Mouse (Mus musculus) testis, adult 2 months (tissue): ENCODE results near the gene Rnf115. TPM values are rescaled to one million over a fixed set of nuclear protein-coding genes. Genes with fewer than 3 reads are reported as not detected.

Experiments
- H3K27ac ChIP-seq: fragments of 200-500 bp; 2 replicates; pipeline ENCODE4 v1.5.1; 2012; ENCODE audit warnings: low read depth, low read length; ENCODE audit not compliant: control insufficient read depth, insufficient read depth
- H3K27me3 ChIP-seq: fragments of 200-500 bp; 2 replicates; pipeline ENCODE4 v1.6.1; 2012; ENCODE audit warnings: mild to moderate bottlenecking, low read length, moderate library complexity; ENCODE audit not compliant: control insufficient read depth, insufficient read depth
- H3K36me3 ChIP-seq: fragments of 200-500 bp; 2 replicates; pipeline ENCODE4 v1.6.1; 2012; ENCODE audit warnings: mild to moderate bottlenecking, low read length; ENCODE audit not compliant: control insufficient read depth, insufficient read depth
- H3K4me1 ChIP-seq: fragments of 200-500 bp; 2 replicates; pipeline ENCODE4 v1.6.1; 2012; ENCODE audit warnings: low read length; ENCODE audit not compliant: control insufficient read depth, insufficient read depth
- H3K4me3 ChIP-seq: fragments of 200-500 bp; 2 replicates; pipeline ENCODE4 v1.5.1; 2012; ENCODE audit warnings: low read depth, mild to moderate bottlenecking, low read length, moderate library complexity, mixed read lengths; ENCODE audit not compliant: control insufficient read depth
- CTCF ChIP-seq: fragments of 200-500 bp; IDR thresholded peaks from 2 replicates; pipeline ENCODE4 v1.5.1; 2012; ENCODE audit warnings: low read depth, mild to moderate bottlenecking, inconsistent platforms, low read length, moderate library complexity; ENCODE audit not compliant: control insufficient read depth, insufficient read depth, insufficient replicate concordance
- POLR2A ChIP-seq: fragments of 200-500 bp; IDR thresholded peaks from 2 replicates; pipeline ENCODE4 v1.6.1; 2012; ENCODE audit warnings: low read depth, mild to moderate bottlenecking, inconsistent platforms, low read length, moderate library complexity; ENCODE audit not compliant: control insufficient read depth
- polyA plus RNA-seq: library from polyadenylated mRNA; depleted of rRNA; stranded (reverse); fragments of >200 nt; gene quantifications from 2 replicates; pipeline ENCODE4 v1.2.3, GENCODE M21; 2012

The Rnf115 gene
- polyA plus RNA-seq, 1 experiment: 9.4 TPM

DNA sequence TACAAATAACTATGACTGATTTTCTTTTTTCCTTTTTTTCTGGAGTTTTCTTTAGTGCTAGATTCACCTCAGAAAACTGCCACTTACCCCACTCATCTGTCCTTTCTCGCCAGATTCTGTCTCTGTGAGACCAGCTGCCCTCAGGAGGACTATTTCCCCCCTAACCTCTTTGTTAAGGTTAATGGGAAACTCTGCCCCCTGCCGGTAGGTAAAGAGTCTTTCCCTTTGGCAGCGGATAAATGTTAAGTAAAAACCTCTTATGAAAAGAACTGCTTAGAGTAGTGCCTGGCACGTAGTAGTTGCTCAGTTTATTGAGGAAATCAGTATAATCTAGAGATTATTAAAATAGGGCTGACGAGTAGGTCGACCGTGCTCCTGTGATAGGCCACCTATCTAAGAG, 27.1 kb upstream of the Rnf115 start:
- TF ChIP-seq CTCF (no peak), POLR2A (no peak)
- H3K4me3 ChIP-seq: peak overlapping the region; percentile 73; the same call in 1 of the 2 replicates
- H3K27ac ChIP-seq: no peak overlapping the region
- H3K27me3 ChIP-seq: no peaks in the 10 kb centered on the region
- no peaks in the 10 kb centered on the region for H3K36me3 ChIP-seq
- H3K4me1 ChIP-seq: peaks cover 13% of the 10 kb centered on the region

GRCm38 (mm10) chr3:96701003-96701402, 26.5 kb upstream of the Rnf115 start:
- no peak for TF ChIP-seq POLR2A
- TF ChIP-seq CTCF: no peak
- Histone ChIP-seq H3K27ac (no peak overlapping the region), H3K4me3 (no peak overlapping the region), H3K4me1 (peaks cover 13% of the 10 kb centered on the region), H3K27me3 (no peaks in the 10 kb centered on the region), H3K36me3 (no peaks in the 10 kb centered on the region)

- Histone ChIP-seq H3K4me1 (peaks cover 10% of the 10 kb centered on the region), H3K27me3 (no peaks in the 10 kb centered on the region), H3K27ac (no peak overlapping the region), H3K4me3 (no peak overlapping the region), H3K36me3 (no peaks in the 10 kb centered on the region)
- TF ChIP-seq POLR2A (no peak), CTCF (peak; percentile 37; the same call in 1 of the 2 replicates)
Observed at GRCm38 (mm10) chr3:96704778-96705177, 22.7 kb upstream of the Rnf115 start.

- H3K4me1 ChIP-seq: peaks cover 10% of the 10 kb centered on the region
- no peak for TF ChIP-seq CTCF
- no peak for TF ChIP-seq POLR2A
- H3K36me3 ChIP-seq: no peaks in the 10 kb centered on the region
- no peak overlapping the region for H3K27ac ChIP-seq
- no peak overlapping the region for H3K4me3 ChIP-seq
- H3K27me3 ChIP-seq: no peaks in the 10 kb centered on the region
Observed at GRCm38 (mm10) chr3:96706217-96706616, 21.2 kb upstream of the Rnf115 start.

DNA sequence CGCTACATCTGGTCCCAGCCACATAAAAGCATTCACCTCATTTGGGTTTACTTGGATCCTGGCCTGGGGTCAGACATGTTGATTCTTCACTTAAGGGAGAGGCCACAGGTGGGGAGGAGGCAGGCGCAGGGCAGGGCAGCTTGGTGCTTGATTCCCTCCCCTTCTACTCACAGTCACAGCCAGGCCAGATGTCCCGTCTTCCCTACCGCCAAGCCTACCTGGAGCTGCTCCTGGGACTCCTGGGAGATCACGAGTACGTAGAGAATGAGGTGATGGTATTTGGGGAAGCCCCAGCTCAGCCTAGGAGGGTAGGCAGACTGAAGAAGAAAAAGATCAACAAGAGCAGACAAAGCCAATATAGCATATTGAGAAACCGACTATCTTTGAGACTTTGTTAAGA, 20.5 kb upstream of the Rnf115 start:
- peaks cover 10% of the 10 kb centered on the region for H3K4me1 ChIP-seq
- TF ChIP-seq CTCF (no peak), POLR2A (no peak)
- no peaks in the 10 kb centered on the region for H3K27me3 ChIP-seq
- no peak overlapping the region for H3K27ac ChIP-seq
- H3K4me3 ChIP-seq: no peak overlapping the region
- H3K36me3 ChIP-seq: no peaks in the 10 kb centered on the region

GRCm38 (mm10) chr3:96707903-96708683, 19.4 kb upstream of the Rnf115 start, which contains the start of gene Nudt17:
TSS of gene Nudt17 (minus strand) at chr3:96708562.
- TF ChIP-seq POLR2A: 0 out of 2 replicates have a peak, but pooled peaks have one; percentile 8
- TF ChIP-seq CTCF: peak; percentile 93
- Histone ChIP-seq H3K4me1 (peaks cover 10% of the 10 kb centered on the region), H3K27me3 (no peaks in the 10 kb centered on the region), H3K27ac (no peak within 1 kb of the TSS), H3K4me3 (peak within 1 kb of the TSS; percentile 73), H3K36me3 (no peaks in the 10 kb centered on the region)

- TF ChIP-seq CTCF (no peak), POLR2A (no peak)
- H3K4me1 ChIP-seq: peaks cover 10% of the 10 kb centered on the region
- no peak overlapping the region for H3K27ac ChIP-seq
- H3K36me3 ChIP-seq: no peaks in the 10 kb centered on the region
- no peaks in the 10 kb centered on the region for H3K27me3 ChIP-seq
- no peak overlapping the region for H3K4me3 ChIP-seq
Observed at GRCm38 (mm10) chr3:96708684-96709064, 18.8 kb upstream of the Rnf115 start.

DNA sequence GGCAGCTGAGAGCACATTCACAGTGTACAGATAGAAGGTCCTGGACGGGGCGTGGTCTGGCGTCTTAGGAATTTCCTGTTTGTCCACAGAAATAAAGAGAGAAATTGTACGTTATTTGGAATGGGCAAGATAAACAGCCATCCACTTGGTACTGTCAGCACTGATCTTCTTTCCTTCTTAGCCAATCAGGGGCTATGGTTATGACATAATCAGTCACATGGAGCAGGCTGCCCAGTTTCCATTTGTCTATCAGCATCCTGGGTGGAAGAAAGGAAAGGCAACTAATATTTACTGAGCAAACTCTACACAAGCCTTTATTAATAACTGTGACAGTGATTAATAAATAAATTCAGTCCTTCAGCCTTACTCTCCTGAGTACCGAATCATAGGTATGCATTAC, 13.2 kb upstream of the Rnf115 start:
- Histone ChIP-seq H3K4me3 (no peak overlapping the region), H3K27me3 (no peaks in the 10 kb centered on the region), H3K36me3 (peaks cover 2% of the 10 kb centered on the region), H3K4me1 (no peaks in the 10 kb centered on the region), H3K27ac (no peak overlapping the region)
- TF ChIP-seq CTCF: no peak
- no peak for TF ChIP-seq POLR2A
